Mouse (Mus musculus): ENCODE measurements around the gene Actr5. TPM values are rescaled to one million over a fixed set of nuclear protein-coding genes. Genes with fewer than 3 reads are reported as not detected.

Gene Actr5
- total RNA-seq, 2 experiments from 2014 or later: 6.1 to 7.3 TPM

DNA sequence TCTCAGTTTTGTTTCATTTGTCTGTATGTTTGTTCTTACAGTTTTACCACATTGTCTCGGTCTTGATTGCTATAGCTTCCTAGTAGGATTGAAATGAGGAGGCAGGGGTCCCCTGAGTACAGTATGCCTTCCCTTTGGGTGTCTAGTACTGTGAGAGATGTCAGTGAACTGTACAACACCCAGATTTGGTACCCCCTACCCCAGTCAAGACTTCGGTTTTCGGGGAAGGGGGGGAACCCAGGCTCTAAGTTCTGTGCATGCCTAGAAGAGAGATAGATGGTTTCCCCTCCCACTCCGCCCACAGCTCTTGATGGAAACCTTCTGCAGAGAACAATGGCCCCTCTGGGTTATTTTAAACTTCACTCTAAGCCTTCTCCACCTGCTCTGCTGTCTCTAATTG lies 40.4 kb downstream of the Actr5 start, which contains the start of gene Ppp1r16b:
Gene Ppp1r16b, plus strand, starts transcription at position 301 of the 400 bp plus-strand sequence.
- DNase-seq: no peak
- intact Hi-C loops (cut with DNase I): loop anchor here (5.0 kb wide), 1 partner anchor 37 kb away; no protein-coding TSS in a partner anchor

- DNase-seq: no peak
- intact Hi-C loops (cut with DNase I): loop anchor here (5.0 kb wide), 1 partner anchor 36 kb away; no protein-coding TSS in a partner anchor
Measured at GRCm38 (mm10) chr2:158666071-158666800, 41.5 kb downstream of the Actr5 start.

- peak; percentile 64 to 66 for DNase-seq
- intact Hi-C loops (cut with DNase I): loop anchor here (5.0 kb wide), 1 partner anchor 35 kb away; no protein-coding TSS in a partner anchor
Measured at GRCm38 (mm10) chr2:158667022-158667670, 42.5 kb downstream of the Actr5 start.

DNA sequence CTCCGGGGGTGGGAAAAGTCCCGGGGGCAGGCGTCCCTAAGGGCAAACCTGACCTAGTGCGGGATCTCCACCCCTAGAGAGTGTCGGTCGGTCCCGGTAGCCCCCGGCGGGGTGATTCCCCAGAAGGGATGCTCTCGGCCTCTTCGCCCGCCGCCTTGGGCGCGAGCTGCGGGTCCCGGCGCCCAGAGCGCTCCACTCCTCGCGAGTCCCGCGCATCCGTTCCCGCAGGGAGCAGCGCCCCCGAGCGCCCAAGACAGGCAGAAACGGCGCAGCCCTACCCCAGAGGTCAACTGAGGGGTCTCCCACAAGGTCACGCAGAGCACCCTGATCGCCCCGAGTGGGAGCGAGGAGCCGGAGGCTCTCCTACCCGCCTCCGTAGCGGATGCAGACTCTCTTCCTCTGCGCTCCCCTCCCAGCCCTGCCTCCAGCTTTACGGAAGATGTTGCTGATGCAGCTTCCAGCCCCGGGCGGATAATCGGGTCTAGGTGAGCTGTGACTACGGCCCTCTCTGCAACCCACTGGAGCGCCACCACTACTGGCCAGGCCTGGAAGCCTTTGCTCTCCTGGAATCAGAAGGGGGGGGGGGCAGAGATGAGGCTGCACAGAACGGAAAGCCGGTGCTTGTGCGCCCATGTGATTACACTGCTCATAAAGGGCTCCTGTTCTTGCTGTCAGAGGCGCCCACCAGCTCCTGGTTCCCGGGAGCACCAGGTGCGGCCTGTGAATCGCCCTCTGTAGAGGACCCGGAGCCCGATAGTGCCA lies 43.2 kb downstream of the Actr5 start:
- intact Hi-C loops (cut with DNase I): loop anchor here (2.0 to 5.0 kb wide), 2 partner anchors 34 to 77 kb away; no protein-coding TSS in a partner anchor
- peak; percentile 41 to 57 for DNase-seq

DNA sequence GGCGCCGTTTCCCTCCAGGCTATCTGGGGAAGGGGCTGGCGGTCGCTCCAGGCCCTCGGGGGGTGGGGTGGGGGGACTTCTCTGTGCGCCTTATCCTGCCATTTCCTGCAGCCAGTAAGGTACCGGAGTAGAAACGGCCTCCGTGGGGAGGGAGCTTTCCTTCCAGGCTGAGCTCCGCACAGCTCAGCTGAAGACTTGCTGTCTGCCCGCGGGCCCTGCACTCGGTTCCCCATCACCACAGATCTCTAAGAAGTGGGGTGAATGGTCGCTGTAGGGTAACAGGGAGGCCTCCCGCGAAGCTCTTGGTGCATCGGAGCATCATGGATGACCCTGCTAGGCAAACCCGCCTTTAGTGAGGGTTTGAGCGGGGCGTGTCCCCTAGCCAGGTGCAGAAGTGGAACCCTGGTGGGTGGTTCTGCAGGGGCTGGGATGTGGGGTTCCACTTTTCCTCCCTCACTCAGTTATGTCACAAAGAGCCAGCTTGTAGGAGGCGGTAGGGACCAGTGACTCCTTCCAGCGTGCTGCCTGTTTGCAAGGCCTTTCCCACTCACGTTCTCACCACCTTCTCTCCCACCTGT lies 43.8 kb downstream of the Actr5 start:
- no peak for DNase-seq
- intact Hi-C loops (cut with DNase I): loop anchor here (2.0 to 5.0 kb wide), 2 partner anchors 34 to 76 kb away; no protein-coding TSS in a partner anchor

DNA sequence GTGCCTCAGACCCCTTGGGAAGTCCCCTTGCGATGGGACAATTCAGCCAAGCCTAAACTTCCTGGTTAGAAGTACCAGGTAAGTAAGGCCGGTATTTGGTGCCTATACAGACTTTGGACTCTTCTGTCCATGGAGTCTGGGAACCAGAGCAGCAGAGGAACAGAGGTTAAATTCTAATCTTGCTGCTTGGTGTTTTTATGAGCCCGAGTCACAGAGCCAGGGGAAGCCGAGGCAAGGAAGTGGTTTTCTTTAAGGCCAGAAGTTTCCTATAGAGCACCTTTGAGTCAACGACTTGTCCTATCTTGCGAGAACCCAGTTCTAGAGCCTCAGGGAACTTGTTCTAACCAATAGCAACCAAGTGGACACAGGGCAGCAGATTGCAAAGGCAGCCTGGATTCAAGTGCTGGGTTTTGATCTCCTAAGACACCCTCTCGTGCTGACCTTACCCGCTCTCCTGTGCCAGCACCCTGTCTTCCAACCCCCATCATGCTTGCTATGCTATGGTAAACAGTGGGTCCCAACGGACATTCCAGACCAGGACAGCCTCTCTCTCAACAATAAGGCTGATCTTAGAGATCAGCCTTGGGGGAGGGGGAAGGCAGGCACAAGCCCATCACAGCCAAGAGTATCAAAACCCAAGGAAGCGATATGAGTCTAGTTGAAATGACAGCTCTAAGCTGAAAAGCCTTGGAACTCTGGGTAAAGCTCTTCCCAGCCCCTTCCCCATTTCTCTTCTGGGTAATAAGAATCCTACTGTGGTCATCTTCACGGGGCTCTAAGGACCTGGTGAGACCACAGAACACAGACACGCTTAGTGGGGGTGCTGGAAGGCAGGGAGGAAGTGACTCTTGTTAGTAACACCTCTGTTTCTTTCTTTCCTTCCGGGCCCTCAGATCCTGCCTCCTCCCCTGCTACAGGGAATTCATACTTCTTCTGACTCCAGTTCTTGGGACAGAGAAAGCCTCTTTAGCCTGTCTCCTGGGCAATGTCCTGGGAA lies 44.8 kb downstream of the Actr5 start:
- no peak for DNase-seq
- intact Hi-C loops (cut with DNase I): loop anchor here (2.0 to 5.0 kb wide), 2 partner anchors 33 to 75 kb away; no protein-coding TSS in a partner anchor

GRCm38 (mm10) chr2:158670571-158670970 lies 45.9 kb downstream of the Actr5 start:
- DNase-seq: no peak
- intact Hi-C loops (cut with DNase I): no loop called here

GRCm38 (mm10) chr2:158672829-158673228 lies 48.1 kb downstream of the Actr5 start:
- intact Hi-C loops (cut with DNase I): loop anchor here (2.0 kb wide), 1 partner anchor 62 kb away; no protein-coding TSS in a partner anchor
- peak; percentile 55 to 62 for DNase-seq

GRCm38 (mm10) chr2:158673493-158673892 lies 48.8 kb downstream of the Actr5 start:
- intact Hi-C loops (cut with DNase I): loop anchor here (2.0 kb wide), 1 partner anchor 61 kb away; no protein-coding TSS in a partner anchor
- DNase-seq: no peak

- intact Hi-C loops (cut with DNase I): no loop called here
- no peak for DNase-seq
Measured at GRCm38 (mm10) chr2:158674131-158674530, 49.4 kb downstream of the Actr5 start.

- intact Hi-C loops (cut with DNase I): no loop called here
- DNase-seq: no peak
Measured at GRCm38 (mm10) chr2:158674759-158675158, 50.1 kb downstream of the Actr5 start.

- intact Hi-C loops (cut with DNase I): no loop called here
- no peak for DNase-seq
Measured at GRCm38 (mm10) chr2:158675161-158675560, 50.5 kb downstream of the Actr5 start.

- no peak for DNase-seq
- intact Hi-C loops (cut with DNase I): no loop called here
Measured at GRCm38 (mm10) chr2:158675907-158676533, 51.3 kb downstream of the Actr5 start.

DNA sequence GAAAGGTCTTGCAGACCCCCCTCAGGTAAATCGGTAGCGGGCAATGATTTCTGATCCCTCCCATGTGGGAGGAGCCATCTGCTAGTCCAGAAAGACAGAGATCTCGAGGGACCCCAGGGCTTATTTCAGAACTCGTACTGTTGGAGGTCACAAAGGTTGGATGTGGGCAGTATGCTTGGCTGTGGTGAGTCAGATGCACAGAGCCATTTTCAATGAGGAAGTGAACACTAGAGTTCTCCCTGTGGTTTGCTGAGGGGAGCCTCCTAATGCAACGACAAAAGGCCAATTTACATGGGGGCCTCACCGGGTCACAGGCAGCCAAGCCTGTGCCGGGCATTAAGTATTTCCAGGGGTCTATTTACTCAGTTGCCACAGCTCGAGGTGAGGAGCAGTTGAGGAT lies 53.3 kb downstream of the Actr5 start:
- no peak for DNase-seq
- intact Hi-C loops (cut with DNase I): no loop called here

GRCm38 (mm10) chr2:158679091-158679490 lies 54.4 kb downstream of the Actr5 start:
- no peak for DNase-seq
- intact Hi-C loops (cut with DNase I): no loop called here

- no peak for DNase-seq
- intact Hi-C loops (cut with DNase I): no loop called here
Measured at GRCm38 (mm10) chr2:158680357-158680889, 55.7 kb downstream of the Actr5 start.

DNA sequence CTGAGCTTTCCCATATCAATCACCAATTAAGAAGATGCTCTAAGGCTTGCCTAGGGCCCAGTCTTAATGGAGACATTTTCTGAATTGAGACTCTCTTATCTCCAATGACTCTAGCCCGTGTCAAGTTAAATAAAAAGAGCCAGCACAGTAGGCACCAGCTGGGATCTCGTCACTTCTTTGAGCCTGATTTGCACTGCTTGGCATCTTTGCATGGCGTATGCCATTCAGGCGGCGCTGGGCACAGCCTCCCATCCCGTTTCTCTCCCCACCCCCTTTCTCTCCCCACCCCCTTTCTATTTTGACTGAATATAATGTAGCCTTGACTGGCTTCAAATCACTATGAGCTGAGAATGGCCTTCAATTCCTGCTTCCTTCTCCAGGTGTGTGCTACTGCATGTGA lies 57.0 kb downstream of the Actr5 start:
- DNase-seq: no peak
- intact Hi-C loops (cut with DNase I): no loop called here

- DNase-seq: no peak
- intact Hi-C loops (cut with DNase I): no loop called here
Measured at GRCm38 (mm10) chr2:158682344-158683037, 57.8 kb downstream of the Actr5 start.

Measured in heart, postnatal 36 days (tissue).